Mouse (Mus musculus) embryo, embryonic 10.5 days (tissue): ENCODE results near the gene Bdh1.

Experiments used
- DNase-seq: peaks from one replicate; pipeline ENCODE4 v3.0.0-alpha.2; 2015; ENCODE audit warnings: low spot score

Gene Bdh1

GRCm38 (mm10) chr16:31428675-31429470 is 6.8 kb downstream of the Bdh1 start:
- peak; percentile 69 for DNase-seq

- DNase-seq, result peak; percentile 94
These were observed 7.5 kb downstream of the Bdh1 start for GRCm38 (mm10) chr16:31429471-31430155.

- DNase-seq, result no peak
These were observed 11.5 kb downstream of the Bdh1 start for GRCm38 (mm10) chr16:31433466-31434110.

- DNase-seq, result no peak
These were observed 13.1 kb downstream of the Bdh1 start for GRCm38 (mm10) chr16:31435146-31435545.

- no peak for DNase-seq
These were observed 14.0 kb downstream of the Bdh1 start for GRCm38 (mm10) chr16:31436085-31436484.

GRCm38 (mm10) chr16:31437358-31437757 is 15.3 kb downstream of the Bdh1 start:
- DNase-seq, result no peak

- no peak for DNase-seq
These were observed 17.4 kb downstream of the Bdh1 start for GRCm38 (mm10) chr16:31439529-31439928.

GRCm38 (mm10) chr16:31440046-31440445 is 18.0 kb downstream of the Bdh1 start:
- DNase-seq, result no peak

- no peak for DNase-seq
These were observed 22.4 kb downstream of the Bdh1 start for GRCm38 (mm10) chr16:31444521-31444920.

- no peak for DNase-seq
These were observed 24.2 kb downstream of the Bdh1 start for GRCm38 (mm10) chr16:31446067-31446853.

- no peak for DNase-seq
These were observed 27.9 kb downstream of the Bdh1 start for GRCm38 (mm10) chr16:31449973-31450372.

- no peak for DNase-seq
These were observed 29.2 kb downstream of the Bdh1 start for GRCm38 (mm10) chr16:31451235-31451634.

GRCm38 (mm10) chr16:31452467-31452866 is 30.4 kb downstream of the Bdh1 start:
- DNase-seq, result no peak

- DNase-seq, result no peak
These were observed 31.9 kb downstream of the Bdh1 start for GRCm38 (mm10) chr16:31454013-31454412.

- no peak for DNase-seq
These were observed 33.4 kb downstream of the Bdh1 start for GRCm38 (mm10) chr16:31455276-31456045.

GRCm38 (mm10) chr16:31458229-31458918 is 36.3 kb downstream of the Bdh1 start:
- peak; percentile 94 for DNase-seq

- no peak for DNase-seq
These were observed 37.9 kb downstream of the Bdh1 start for GRCm38 (mm10) chr16:31459968-31460461.

- no peak for DNase-seq
These were observed 38.4 kb downstream of the Bdh1 start for GRCm38 (mm10) chr16:31460506-31460905.

GRCm38 (mm10) chr16:31461046-31461445 is 39.0 kb downstream of the Bdh1 start:
- DNase-seq, result no peak

GRCm38 (mm10) chr16:31462113-31462687 is 40.1 kb downstream of the Bdh1 start:
- DNase-seq, result no peak
